Mouse (Mus musculus) MEL (cell line): ENCODE results near the gene Hist1h3h. TPM values are rescaled to one million over a fixed set of nuclear protein-coding genes. Genes with fewer than 3 reads are reported as not detected.

Source experiments
- DNase-seq: peaks from one replicate; pipeline ENCODE4 v3.0.0; 2011; ENCODE audit warnings: low read depth, low spot score
- H3K27ac ChIP-seq: 2 replicates; pipeline ENCODE4 v1.5.1; 2012; ENCODE audit warnings: low read depth, mild to moderate bottlenecking, control low read depth, low read length, moderate library complexity; ENCODE audit not compliant: control insufficient read depth
- H3K27me3 ChIP-seq, 2 experiments: fragments of 150-350 bp in 1 of 2; sonication (generic) in 1 of 2; 2 replicates each; pipeline ENCODE4 v1.6.1; 2012; ENCODE audit warnings: low read length in 2 of 2, mild to moderate bottlenecking in 2 of 2, improper control_type of control experiment in 1 of 2, moderate library complexity in 1 of 2; ENCODE audit not compliant: insufficient read depth in 2 of 2, control insufficient read depth in 1 of 2
- H3K36me3 ChIP-seq, 2 experiments: 2 replicates each; pipeline ENCODE4 v1.6.1; 2012 to 2014; ENCODE audit warnings: low read length in 2 of 2, improper control_type of control experiment in 1 of 2, inconsistent platforms in 1 of 2, mild to moderate bottlenecking in 1 of 2; ENCODE audit not compliant: insufficient read depth in 2 of 2, control insufficient read depth in 1 of 2
- H3K4me1 ChIP-seq, 2 experiments: fragments of 150-350 bp in 1 of 2; sonication (generic) in 1 of 2; 2 replicates each; pipeline ENCODE4 v1.6.1; 2012; ENCODE audit warnings: low read length in 2 of 2, improper control_type of control experiment in 1 of 2, mild to moderate bottlenecking in 1 of 2; ENCODE audit not compliant: insufficient read depth in 2 of 2, control insufficient read depth in 1 of 2
- H3K4me3 ChIP-seq, 2 experiments: fragments of 150-350 bp in 1 of 2; sonication (generic) in 1 of 2; 2 replicates each; pipeline ENCODE4 v1.5.1; 2012; ENCODE audit warnings: low read depth in 2 of 2, low read length in 2 of 2, mild to moderate bottlenecking in 2 of 2, moderate library complexity in 2 of 2, control low read depth in 1 of 2, improper control_type of control experiment in 1 of 2; ENCODE audit not compliant: control insufficient read depth in 1 of 2, insufficient read depth in 1 of 2
- H3K79me2 ChIP-seq: 2 replicates; pipeline ENCODE4 v1.6.1; 2012; ENCODE audit warnings: mild to moderate bottlenecking, low read length, moderate library complexity; ENCODE audit not compliant: control insufficient read depth, poor library complexity, insufficient read depth
- H3K9ac ChIP-seq: 2 replicates; pipeline ENCODE4 v1.6.1; 2012; ENCODE audit warnings: low read depth, mild to moderate bottlenecking, control low read depth, low read length, moderate library complexity; ENCODE audit not compliant: control insufficient read depth, poor library complexity, severe bottlenecking
- H3K9me3 ChIP-seq: fragments of 150-350 bp; sonication (generic); replicated peaks from 2 replicates; pipeline ENCODE4 v1.6.1; 2012; ENCODE audit warnings: mild to moderate bottlenecking, low read length, improper control_type of control experiment, moderate library complexity; ENCODE audit not compliant: insufficient read depth
- CHD1 ChIP-seq: IDR thresholded peaks from 2 replicates; pipeline ENCODE4 v1.6.1; 2012; ENCODE audit warnings: low read depth, mild to moderate bottlenecking, inconsistent platforms, low read length, improper control_type of control experiment
- CTCF ChIP-seq, 3 experiments: IDR thresholded peaks in 2 of 3; conservative IDR thresholded peaks in 1 of 3; 2 replicates each; pipeline ENCODE4 v1.5.1; 2011 to 2012; ENCODE audit warnings: low read length in 3 of 3, low read depth in 2 of 3, mild to moderate bottlenecking in 2 of 3, improper control_type of control experiment in 1 of 3, inconsistent platforms in 1 of 3, mixed read lengths in 1 of 3, moderate library complexity in 1 of 3; ENCODE audit not compliant: control insufficient read depth in 1 of 3, insufficient read depth in 1 of 3, poor library complexity in 1 of 3, severe bottlenecking in 1 of 3
- ELF1 ChIP-seq: IDR thresholded peaks from 2 replicates; pipeline ENCODE4 v1.6.1; 2014; ENCODE audit warnings: low read depth, mild to moderate bottlenecking, inconsistent platforms, low read length, improper control_type of control experiment, moderate library complexity
- ETS1 ChIP-seq: IDR thresholded peaks from 2 replicates; pipeline ENCODE4 v1.6.1; 2012; ENCODE audit warnings: low read depth, mild to moderate bottlenecking, inconsistent platforms, low read length, improper control_type of control experiment, moderate library complexity
- GATA1 ChIP-seq: IDR thresholded peaks from 2 replicates; pipeline ENCODE4 v1.6.1; 2011; ENCODE audit warnings: low read depth, low read length, improper control_type of control experiment
- HCFC1 ChIP-seq: IDR thresholded peaks from 2 replicates; pipeline ENCODE4 v1.6.1; 2012; ENCODE audit warnings: low read depth, mild to moderate bottlenecking, inconsistent platforms, low read length, improper control_type of control experiment, moderate library complexity
- POLR2A ChIP-seq, 2 experiments: IDR thresholded peaks; 2 replicates each; pipeline ENCODE4 v1.6.1; 2011 to 2012; ENCODE audit warnings: low read length in 2 of 2, mild to moderate bottlenecking in 2 of 2, control low read depth in 1 of 2, improper control_type of control experiment in 1 of 2, low read depth in 1 of 2, moderate library complexity in 1 of 2; ENCODE audit not compliant: control insufficient read depth in 1 of 2, insufficient read depth in 1 of 2, poor library complexity in 1 of 2
- SIN3A ChIP-seq: IDR thresholded peaks from 2 replicates; pipeline ENCODE4 v1.6.1; 2012; ENCODE audit warnings: low read length, improper control_type of control experiment, inconsistent platforms
- SMC3 ChIP-seq: IDR thresholded peaks from 2 replicates; pipeline ENCODE4 v1.6.1; 2011; ENCODE audit warnings: low read depth, low read length, improper control_type of control experiment
- USF1 ChIP-seq: IDR thresholded peaks from 2 replicates; pipeline ENCODE4 v1.6.1; 2014; ENCODE audit warnings: low read depth, mild to moderate bottlenecking, inconsistent platforms, low read length, improper control_type of control experiment, moderate library complexity
- USF2 ChIP-seq, 2 experiments: IDR thresholded peaks; 2 replicates each; pipeline ENCODE4 v1.6.1; 2011 to 2012; ENCODE audit warnings: improper control_type of control experiment in 2 of 2, low read length in 2 of 2, borderline replicate concordance in 1 of 2, inconsistent platforms in 1 of 2, low read depth in 1 of 2, mild to moderate bottlenecking in 1 of 2; ENCODE audit not compliant: insufficient read depth in 1 of 2
- ZC3H11A ChIP-seq: IDR thresholded peaks from 2 replicates; pipeline ENCODE4 v1.6.1; 2012; ENCODE audit warnings: low read depth, mild to moderate bottlenecking, inconsistent platforms, low read length, improper control_type of control experiment
- ZKSCAN1 ChIP-seq: IDR thresholded peaks from 2 replicates; pipeline ENCODE4 v1.6.1; 2012; ENCODE audit warnings: low read depth, mild to moderate bottlenecking, inconsistent platforms, low read length, improper control_type of control experiment, moderate library complexity
- ZNF384 ChIP-seq: IDR thresholded peaks from 2 replicates; pipeline ENCODE4 v1.6.1; 2012; ENCODE audit warnings: low read depth, mild to moderate bottlenecking, inconsistent platforms, low read length, improper control_type of control experiment
- polyA plus RNA-seq, 2 experiments: library from polyadenylated mRNA; stranded (reverse) in 1 of 2; unstranded in 1 of 2; fragments of >175 nt in 1 of 2; fragments of >200 nt in 1 of 2; gene quantifications; 2 replicates each; pipeline versions ENCODE4 v1.2.1 to v1.2.4; 2012; ENCODE audit warnings: low replicate concordance in 2 of 2, low read depth in 1 of 2; ENCODE audit not compliant: insufficient read length in 2 of 2, insufficient read depth in 1 of 2, missing spikeins in 1 of 2
- total RNA-seq: library from RNA; depleted of rRNA; stranded (reverse); fragments of 300-350 nt; gene quantifications from 2 replicates; pipeline ENCODE4 v1.2.3, GENCODE M21; 2012

Gene Hist1h3h
- total and polyA plus RNA-seq, 3 experiments, result 18.4 to 3,336 TPM; not detected in 1

- no peak overlapping the region for H3K4me3 ChIP-seq
- H3K27me3 ChIP-seq, result no peaks in the 10 kb centered on the region
- no peaks in the 10 kb centered on the region; the same call in 1 of the 2 replicates for H3K9me3 ChIP-seq
- no peak for DNase-seq
- no peaks in the 10 kb centered on the region; a peak in 1 of 4 replicates for H3K36me3 ChIP-seq
- H3K9ac ChIP-seq, result no peak overlapping the region
- TF ChIP-seq ZC3H11A (no peak), ZKSCAN1 (no peak), ELF1 (no peak), USF1 (no peak), GATA1 (no peak), CHD1 (no peak)
- H3K79me2 ChIP-seq, result no peaks in the 10 kb centered on the region; the same call in 1 of the 2 replicates
- peaks cover 0 to 10% of the 10 kb centered on the region in 2 experiments; a peak in 2 of 4 replicates for H3K4me1 ChIP-seq
- no peak overlapping the region for H3K27ac ChIP-seq
Observed at GRCm38 (mm10) chr13:21729544-21729943, 12.1 kb downstream of the Hist1h3h start.

- Histone ChIP-seq H3K79me2 (no peaks in the 10 kb centered on the region; the same call in 1 of the 2 replicates), H3K9ac (no peak overlapping the region), H3K27me3 (no peaks in the 10 kb centered on the region), H3K4me3 (no peak overlapping the region), H3K27ac (no peak overlapping the region), H3K36me3 (peaks cover 0 to 4% of the 10 kb centered on the region in 2 experiments; a peak in 2 of 4 replicates), H3K9me3 (no peaks in the 10 kb centered on the region; the same call in 1 of the 2 replicates), H3K4me1 (peaks cover 0 to 10% of the 10 kb centered on the region in 2 experiments; a peak in 2 of 4 replicates)
- TF ChIP-seq CTCF (IDR thresholded peaks at IDR 0.05 in 2 of 3, conservative IDR thresholded peaks at IDR 0.05 in 1 of 3; ENCODE audit: control insufficient read depth in 1 of 3, insufficient read depth in 1 of 3, low read depth in 2 of 3, low read length in 3 of 3, poor library complexity in 1 of 3, severe bottlenecking in 1 of 3), result peak; percentile 13 to 32 (median 27); a peak in 4 of 6 replicates
- 0 out of 2 replicates have a peak, but pooled peaks have one; percentile 9 for TF ChIP-seq SMC3
- no peak for TF ChIP-seq POLR2A (IDR thresholded peaks at IDR 0.05; ENCODE audit: control insufficient read depth in 1 of 2, insufficient read depth in 1 of 2, low read depth in 1 of 2, low read length in 2 of 2, poor library complexity in 1 of 2)
- TF ChIP-seq ZNF384, result no peak
- TF ChIP-seq USF2 (IDR thresholded peaks at IDR 0.05; ENCODE audit: borderline replicate concordance in 1 of 2, insufficient read depth in 1 of 2, low read depth in 1 of 2, low read length in 2 of 2), result no peak
- TF ChIP-seq SIN3A, result no peak
- TF ChIP-seq ETS1, result no peak
- TF ChIP-seq HCFC1, result no peak
- DNase-seq, result peak; percentile 65
Observed at GRCm38 (mm10) chr13:21733466-21733865, 16.0 kb downstream of the Hist1h3h start.
